Mouse (Mus musculus): ENCODE measurements around the gene Mtr. TPM values are rescaled to one million over a fixed set of nuclear protein-coding genes. Genes with fewer than 3 reads are reported as not detected.

Gene Mtr
- polyA plus RNA-seq, 1 experiment, result 8.8 TPM

- TF ChIP-seq POLR2A (IDR thresholded peaks at IDR 0.05; ENCODE audit: extremely low read depth, insufficient read depth, low read length), result no peak
- no peak for TF ChIP-seq CTCF (IDR thresholded peaks at IDR 0.05; ENCODE audit: extremely low read depth, insufficient read depth, low read length)
- H3K4me1 ChIP-seq (ENCODE audit: control insufficient read depth, insufficient read depth, low read length), result no peaks in the 10 kb centered on the region; the same call in 1 of the 2 replicates
Measured at GRCm38 (mm10) chr13:12175988-12176736, 81.8 kb downstream of the Mtr start.

DNA sequence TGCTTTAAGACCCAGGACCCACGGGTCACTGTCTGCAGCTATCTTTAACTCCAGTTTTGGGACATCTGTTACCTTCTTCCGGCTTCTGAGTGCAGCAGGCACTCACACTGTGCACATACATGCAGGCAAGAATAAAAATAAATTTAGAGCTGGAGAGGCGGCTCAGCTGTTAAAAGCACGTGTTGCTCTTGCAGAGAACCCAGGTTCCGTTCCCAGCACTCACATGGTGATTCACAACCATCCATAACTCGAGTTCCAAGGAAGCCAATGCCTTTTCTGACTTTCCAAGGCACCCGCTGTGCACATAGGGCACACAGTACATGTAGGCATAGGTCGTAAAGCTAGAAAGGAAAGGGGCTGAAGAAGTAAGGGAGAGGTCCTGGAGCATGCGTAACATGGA, 90.6 kb downstream of the Mtr start:
- TF ChIP-seq POLR2A (IDR thresholded peaks at IDR 0.05; ENCODE audit: extremely low read depth, insufficient read depth, low read length) (no peak), CTCF (IDR thresholded peaks at IDR 0.05; ENCODE audit: extremely low read depth, insufficient read depth, low read length) (no peak)
- no peak overlapping the region for H3K27ac ChIP-seq (ENCODE audit: insufficient read depth, low read length)
- H3K4me1 ChIP-seq (ENCODE audit: control insufficient read depth, insufficient read depth, low read length), result peaks cover 6% of the 10 kb centered on the region
- H3K4me3 ChIP-seq (ENCODE audit: insufficient read depth, low read length), result no peak overlapping the region

More at GRCm38 (mm10) chr13:12175988-12176736, 81.8 kb downstream of the Mtr start:
- no peak overlapping the region for H3K4me3 ChIP-seq (ENCODE audit: insufficient read depth, low read length)
- no peak overlapping the region for H3K27ac ChIP-seq (ENCODE audit: insufficient read depth, low read length)

GRCm38 (mm10) chr13:12166386-12166785, 91.5 kb downstream of the Mtr start:
- Histone ChIP-seq H3K4me1 (ENCODE audit: control insufficient read depth, insufficient read depth, low read length) (peaks cover 6% of the 10 kb centered on the region), H3K27ac (ENCODE audit: insufficient read depth, low read length) (no peak overlapping the region), H3K4me3 (ENCODE audit: insufficient read depth, low read length) (no peak overlapping the region)
- TF ChIP-seq POLR2A (IDR thresholded peaks at IDR 0.05; ENCODE audit: extremely low read depth, insufficient read depth, low read length) (no peak), CTCF (IDR thresholded peaks at IDR 0.05; ENCODE audit: extremely low read depth, insufficient read depth, low read length) (no peak)

DNA sequence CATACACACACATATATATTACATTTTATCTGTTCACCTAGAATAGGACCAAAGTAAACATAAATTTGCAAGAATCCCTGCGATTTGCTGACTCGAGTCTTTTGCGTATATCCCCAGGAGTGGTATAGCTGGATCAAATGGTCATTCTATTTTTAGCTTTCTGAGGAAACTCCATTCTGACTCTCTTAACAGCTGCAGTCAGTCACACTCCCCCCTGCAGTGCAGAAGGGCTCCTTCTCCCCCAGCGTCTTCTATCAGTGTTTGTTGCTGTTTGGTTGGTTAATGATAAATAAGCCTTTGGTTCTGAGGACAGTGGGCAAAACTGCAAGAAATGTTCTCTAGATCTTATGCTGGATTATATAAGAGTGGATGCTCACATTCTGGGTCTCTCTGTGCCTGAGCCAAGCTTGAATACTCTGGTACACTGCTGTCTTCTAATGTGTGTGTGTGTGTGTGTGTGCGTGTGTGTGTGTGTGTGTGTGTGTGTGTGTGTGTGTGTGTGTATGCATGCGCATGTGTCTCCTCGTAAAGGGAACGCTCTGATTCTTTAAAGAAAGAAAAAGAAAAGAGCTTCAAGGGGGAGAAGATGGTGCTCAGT, 92.4 kb downstream of the Mtr start:
- H3K27ac ChIP-seq (ENCODE audit: insufficient read depth, low read length), result no peak overlapping the region
- TF ChIP-seq POLR2A (IDR thresholded peaks at IDR 0.05; ENCODE audit: extremely low read depth, insufficient read depth, low read length) (no peak), CTCF (IDR thresholded peaks at IDR 0.05; ENCODE audit: extremely low read depth, insufficient read depth, low read length) (no peak)
- H3K4me1 ChIP-seq (ENCODE audit: control insufficient read depth, insufficient read depth, low read length), result peaks cover 6% of the 10 kb centered on the region
- H3K4me3 ChIP-seq (ENCODE audit: insufficient read depth, low read length), result no peak overlapping the region

DNA sequence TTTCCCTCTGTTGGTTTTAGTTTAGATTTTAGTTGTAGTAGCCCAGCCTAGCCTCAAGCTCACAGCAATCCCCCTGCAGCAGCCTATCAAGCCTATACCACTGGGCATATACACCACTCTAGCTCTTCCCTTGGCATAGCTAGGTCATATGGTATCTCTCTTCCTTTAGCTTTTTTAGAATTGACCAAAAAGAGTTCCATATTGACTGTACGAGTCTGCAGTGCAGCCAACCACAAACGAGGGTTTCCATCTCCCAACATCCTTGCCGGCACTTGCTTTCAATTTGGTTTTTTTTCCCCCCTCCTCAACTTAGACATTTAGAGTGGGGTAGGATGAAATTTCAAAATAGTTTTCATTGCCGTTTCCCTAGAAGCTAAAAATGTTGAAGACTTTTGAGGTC, 95.5 kb downstream of the Mtr start:
- Histone ChIP-seq H3K4me3 (ENCODE audit: insufficient read depth, low read length) (no peak overlapping the region), H3K4me1 (ENCODE audit: control insufficient read depth, insufficient read depth, low read length) (peaks cover 11% of the 10 kb centered on the region), H3K27ac (ENCODE audit: insufficient read depth, low read length) (no peak overlapping the region)
- TF ChIP-seq POLR2A (IDR thresholded peaks at IDR 0.05; ENCODE audit: extremely low read depth, insufficient read depth, low read length) (no peak), CTCF (IDR thresholded peaks at IDR 0.05; ENCODE audit: extremely low read depth, insufficient read depth, low read length) (no peak)

DNA sequence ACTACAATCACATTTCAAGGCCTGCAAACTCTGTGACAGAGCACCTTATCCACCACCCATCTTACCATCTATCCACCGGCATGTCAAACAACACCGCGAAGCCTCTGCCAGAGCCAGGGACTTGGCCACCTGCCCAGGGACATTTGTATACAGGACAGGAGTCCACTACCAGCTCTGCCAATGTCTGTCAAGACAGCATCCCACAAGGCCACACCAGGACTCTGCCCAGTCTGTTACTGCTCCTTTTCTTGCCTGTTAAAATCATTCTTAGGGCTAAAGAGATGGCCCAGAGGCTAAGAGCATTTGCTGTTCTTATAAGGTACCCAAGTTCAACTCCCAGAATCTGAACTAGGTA, 97.8 kb downstream of the Mtr start:
- Histone ChIP-seq H3K27ac (ENCODE audit: insufficient read depth, low read length) (no peak overlapping the region), H3K4me1 (ENCODE audit: control insufficient read depth, insufficient read depth, low read length) (peaks cover 5% of the 10 kb centered on the region), H3K4me3 (ENCODE audit: insufficient read depth, low read length) (no peak overlapping the region)
- TF ChIP-seq CTCF (IDR thresholded peaks at IDR 0.05; ENCODE audit: extremely low read depth, insufficient read depth, low read length) (no peak), POLR2A (IDR thresholded peaks at IDR 0.05; ENCODE audit: extremely low read depth, insufficient read depth, low read length) (no peak)

DNA sequence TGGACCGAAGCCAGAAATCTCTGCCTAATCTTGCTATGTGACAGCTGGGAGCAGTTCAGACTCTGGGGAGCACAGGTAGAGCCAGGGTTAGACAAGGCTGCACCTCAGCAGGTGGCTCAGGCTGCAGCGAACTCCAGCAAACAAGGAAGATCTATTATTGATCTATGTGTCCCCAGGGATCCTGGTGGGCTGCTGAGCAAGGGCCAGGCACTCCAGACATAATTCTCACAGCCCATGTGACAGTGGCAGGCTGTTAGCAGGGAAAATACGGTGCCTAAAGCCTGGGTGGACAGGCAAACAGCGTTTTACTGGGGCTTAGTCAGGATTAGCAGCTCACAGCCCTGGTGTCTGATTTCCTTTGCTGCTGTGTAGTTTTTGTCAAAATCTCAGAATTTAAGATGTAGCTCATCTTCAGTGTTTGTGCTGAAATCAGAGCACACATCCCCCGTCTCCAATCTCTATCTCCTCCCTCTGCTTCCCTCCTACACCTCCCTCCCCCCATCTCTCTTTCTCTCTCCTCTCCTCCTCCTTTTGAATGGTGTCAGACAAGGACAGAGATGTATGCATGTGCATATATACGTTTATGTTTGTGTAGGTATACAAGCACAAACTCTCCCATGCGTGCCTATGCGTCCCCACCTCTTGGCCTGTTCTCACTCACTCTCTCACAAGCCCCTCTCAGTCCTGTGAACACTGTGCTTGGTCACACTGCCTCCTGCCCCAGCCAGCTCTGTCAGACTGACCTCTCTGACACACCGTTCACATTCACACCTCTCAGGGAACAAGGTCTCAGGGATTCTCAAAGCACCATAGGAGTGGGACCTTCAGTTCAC, 98.4 kb downstream of the Mtr start:
- TF ChIP-seq CTCF (IDR thresholded peaks at IDR 0.05; ENCODE audit: extremely low read depth, insufficient read depth, low read length) (no peak), POLR2A (IDR thresholded peaks at IDR 0.05; ENCODE audit: extremely low read depth, insufficient read depth, low read length) (no peak)
- H3K27ac ChIP-seq (ENCODE audit: insufficient read depth, low read length), result no peak overlapping the region
- H3K4me1 ChIP-seq (ENCODE audit: control insufficient read depth, insufficient read depth, low read length), result peaks cover 5% of the 10 kb centered on the region
- no peak overlapping the region for H3K4me3 ChIP-seq (ENCODE audit: insufficient read depth, low read length)

- Histone ChIP-seq H3K4me3 (ENCODE audit: insufficient read depth, low read length) (no peak overlapping the region), H3K27ac (ENCODE audit: insufficient read depth, low read length) (no peak overlapping the region), H3K4me1 (ENCODE audit: control insufficient read depth, insufficient read depth, low read length) (no peaks in the 10 kb centered on the region)
- TF ChIP-seq POLR2A (IDR thresholded peaks at IDR 0.05; ENCODE audit: extremely low read depth, insufficient read depth, low read length) (no peak), CTCF (IDR thresholded peaks at IDR 0.05; ENCODE audit: extremely low read depth, insufficient read depth, low read length) (no peak)
Measured at GRCm38 (mm10) chr13:12153922-12154321, 104.0 kb downstream of the Mtr start.

GRCm38 (mm10) chr13:12146918-12147507, 110.9 kb downstream of the Mtr start:
- Histone ChIP-seq H3K4me1 (ENCODE audit: control insufficient read depth, insufficient read depth, low read length) (no peaks in the 10 kb centered on the region; the same call in 1 of the 2 replicates), H3K27ac (ENCODE audit: insufficient read depth, low read length) (no peak overlapping the region), H3K4me3 (ENCODE audit: insufficient read depth, low read length) (no peak overlapping the region)
- no peak for TF ChIP-seq CTCF (IDR thresholded peaks at IDR 0.05; ENCODE audit: extremely low read depth, insufficient read depth, low read length)
- TF ChIP-seq POLR2A (IDR thresholded peaks at IDR 0.05; ENCODE audit: extremely low read depth, insufficient read depth, low read length), result no peak
